Mouse (Mus musculus): ENCODE results near the gene Npb.

DNA sequence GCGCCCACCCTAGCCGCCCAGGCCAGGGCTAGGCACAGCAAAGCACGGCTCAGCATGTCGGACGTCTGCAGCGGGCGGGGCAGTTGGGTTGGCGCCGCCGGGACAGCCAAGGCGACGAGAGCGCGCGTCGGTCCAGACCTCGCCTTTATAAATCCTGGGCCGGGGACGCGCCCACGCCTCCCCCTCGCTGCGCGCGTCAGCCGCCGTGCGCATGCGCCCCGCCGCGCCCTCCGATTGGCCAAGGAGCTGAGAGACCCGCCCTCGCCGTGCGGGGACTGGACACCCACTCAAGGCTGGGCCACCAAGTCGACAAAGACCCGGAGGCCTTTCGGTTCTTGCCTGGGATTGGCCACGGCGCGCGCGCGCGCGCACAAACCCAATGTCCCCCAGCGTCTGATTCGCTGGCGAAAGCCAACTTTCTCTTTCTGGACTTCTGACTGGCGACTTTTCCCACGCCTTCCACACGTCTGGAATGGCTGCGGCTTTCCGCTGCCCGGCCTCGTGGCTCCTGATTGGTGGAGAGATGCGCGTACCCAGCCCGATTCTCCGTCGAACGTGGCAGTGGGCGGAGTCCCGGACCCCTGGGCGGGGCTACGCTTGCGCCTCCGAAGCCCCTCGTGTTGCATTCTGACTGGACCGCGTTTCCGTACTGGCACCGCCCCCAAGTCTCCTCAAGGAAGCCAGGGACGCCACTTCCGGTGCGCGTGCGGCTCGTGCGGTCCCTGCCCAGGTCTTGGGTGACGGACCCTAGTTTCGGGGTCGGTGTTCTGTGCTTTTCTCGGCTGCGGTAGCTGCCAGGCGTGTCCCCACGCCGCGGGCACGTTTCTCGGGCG is 35.3 kb upstream of the Npb start, which contains the start of gene P4hb:
- TF ChIP-seq CTCF (IDR thresholded peaks at IDR 0.05; ENCODE audit: control insufficient read depth, insufficient read depth, low read length) (no peak), POLR2A (IDR thresholded peaks at IDR 0.05; ENCODE audit: borderline replicate concordance, control insufficient read depth, low read depth, low read length) (peak; percentile 93; the same call in 1 of the 2 replicates)
